Mouse (Mus musculus): ENCODE measurements around the gene Zfp827. TPM values are rescaled to one million over a fixed set of nuclear protein-coding genes. Genes with fewer than 3 reads are reported as not detected.

The Zfp827 gene
- polyA plus RNA-seq, 1 experiment from 2014 or later: 4.5 TPM

DNA sequence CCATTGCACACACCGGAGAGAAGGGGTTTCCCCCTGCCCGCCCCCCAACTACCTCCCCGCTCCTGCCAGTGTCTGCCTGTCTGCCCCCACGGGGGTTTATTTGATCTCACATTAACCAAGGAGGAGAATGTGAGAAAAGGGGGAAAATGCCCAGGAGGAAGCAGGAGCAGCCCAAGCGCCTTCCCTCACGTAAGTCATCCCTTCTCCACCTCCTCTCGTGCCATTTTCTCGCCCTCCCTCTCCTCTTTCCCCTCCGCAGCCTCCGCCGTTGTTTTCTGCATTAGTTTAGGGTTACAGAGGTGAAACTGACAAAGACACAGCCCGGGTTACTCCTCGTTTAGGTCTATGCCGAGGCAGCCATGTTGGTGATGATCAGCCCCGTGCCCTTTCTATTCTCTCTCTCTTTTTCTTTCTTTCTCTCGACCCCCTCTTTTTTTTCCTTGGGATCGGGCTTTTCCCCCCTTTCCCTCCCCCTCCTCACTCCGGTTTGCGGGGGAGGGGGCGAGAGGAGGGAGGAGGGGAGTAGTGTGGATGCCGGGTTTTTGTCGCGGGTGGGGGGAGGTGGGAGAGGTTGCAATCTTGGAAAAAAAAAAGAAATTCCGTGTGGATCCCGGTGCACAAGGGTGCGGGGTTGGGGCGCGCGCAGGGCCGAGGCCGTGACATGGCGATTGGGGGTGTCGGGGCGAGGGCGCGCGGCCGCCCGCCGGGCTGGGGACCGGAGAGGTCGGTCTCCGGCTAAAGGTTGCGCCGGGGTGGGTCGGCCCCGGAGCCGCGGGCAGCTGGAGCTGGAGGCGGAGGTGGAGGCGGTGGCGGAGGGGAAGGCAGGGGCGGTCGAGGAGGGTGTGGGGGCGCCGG lies 531 bp downstream of the Zfp827 start:
- peak overlapping the region; percentile 85 for H3K4me2 ChIP-seq (ENCODE audit: low read length)
- peak overlapping the region; percentile 98 for H3K9ac ChIP-seq (ENCODE audit: low read depth, low read length)
- under 1% methylated on average over 46 of the region's 56 CpGs for WGBS
- H3K9me3 ChIP-seq (replicated peaks; ENCODE audit: low read length): no peaks in the 10 kb centered on the region
- peak; percentile 27; the same call in 1 of the 2 replicates for ATAC-seq (replicated peaks; ENCODE audit: low FRiP score, low read depth)
- peak overlapping the region; percentile 99 for H3K27ac ChIP-seq
- TF ChIP-seq CTCF (IDR thresholded peaks at IDR 0.05; ENCODE audit: low read depth): no peak
- peak; percentile 82 for DNase-seq (ENCODE audit: low spot score)
- peaks cover 9% of the 10 kb centered on the region for H3K4me1 ChIP-seq (replicated peaks; ENCODE audit: insufficient read depth, low read length)
- H3K4me3 ChIP-seq (replicated peaks; ENCODE audit: low read depth, low read length): peak overlapping the region; percentile 87
- no peaks in the 10 kb centered on the region for H3K27me3 ChIP-seq (ENCODE audit: insufficient read depth, low read length)
- no peaks in the 10 kb centered on the region for H3K36me3 ChIP-seq (ENCODE audit: insufficient read depth, low read length)

DNA sequence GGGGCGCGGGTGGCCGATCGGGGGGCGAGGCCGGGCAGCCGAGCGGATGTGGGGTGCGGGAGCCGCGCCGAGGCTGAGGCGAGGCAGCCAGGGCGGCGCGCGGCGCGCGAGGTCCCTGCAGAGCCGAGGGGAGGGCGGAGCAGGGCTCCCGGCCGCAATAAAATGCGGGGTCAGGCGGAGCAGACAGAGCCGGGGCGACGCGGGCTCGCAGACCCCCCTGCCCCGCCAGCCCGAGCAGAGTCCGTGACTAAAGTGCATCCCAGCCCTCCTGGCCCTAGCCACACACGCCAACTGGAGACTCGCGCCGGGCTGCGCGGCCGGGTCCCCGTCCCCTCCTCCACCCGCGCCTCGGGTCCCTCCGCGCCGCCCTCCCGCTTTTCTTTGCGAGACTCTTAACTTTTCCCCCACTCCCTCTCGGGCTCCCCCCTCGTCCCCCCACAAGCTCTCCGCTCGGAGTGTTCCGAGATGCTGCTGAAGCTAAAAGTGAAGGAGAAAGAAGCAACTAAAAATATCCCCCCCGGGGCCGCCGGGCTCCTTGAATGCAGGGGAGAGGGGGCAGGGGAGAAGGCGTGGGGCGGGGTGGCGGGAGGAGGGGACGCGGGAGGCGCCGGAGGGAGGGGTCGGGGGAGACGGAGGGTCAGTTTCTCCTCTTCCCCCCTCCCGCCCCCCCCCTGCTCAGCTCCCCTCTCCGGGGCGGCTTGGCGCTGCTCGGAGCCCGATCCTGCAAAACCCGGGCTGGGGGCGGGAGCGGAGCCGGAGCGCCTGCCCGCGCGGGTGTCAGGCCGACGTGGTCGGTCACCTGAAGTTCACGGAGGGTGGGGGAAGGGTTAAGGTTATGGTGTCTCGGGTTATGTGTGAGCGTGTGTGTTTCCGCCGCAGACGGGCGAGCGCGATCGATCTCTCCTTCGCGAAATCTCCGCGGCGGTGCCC lies 1.4 kb downstream of the Zfp827 start:
- Histone ChIP-seq H3K9ac (ENCODE audit: low read depth, low read length) (peak overlapping the region; percentile 98), H3K36me3 (ENCODE audit: insufficient read depth, low read length) (no peaks in the 10 kb centered on the region), H3K4me1 (replicated peaks; ENCODE audit: insufficient read depth, low read length) (peaks cover 9% of the 10 kb centered on the region), H3K4me3 (replicated peaks; ENCODE audit: low read depth, low read length) (peak overlapping the region; percentile 87), H3K9me3 (replicated peaks; ENCODE audit: low read length) (no peaks in the 10 kb centered on the region), H3K27me3 (ENCODE audit: insufficient read depth, low read length) (no peaks in the 10 kb centered on the region), H3K27ac (peak overlapping the region; percentile 99), H3K4me2 (ENCODE audit: low read length) (peak overlapping the region; percentile 85)
- peak; percentile 85 for DNase-seq (ENCODE audit: low spot score)
- no peak for TF ChIP-seq CTCF (IDR thresholded peaks at IDR 0.05; ENCODE audit: low read depth)
- ATAC-seq (replicated peaks; ENCODE audit: low FRiP score, low read depth): peak; percentile 81
- 0% methylated on average over 57 of the region's 99 CpGs for WGBS

DNA sequence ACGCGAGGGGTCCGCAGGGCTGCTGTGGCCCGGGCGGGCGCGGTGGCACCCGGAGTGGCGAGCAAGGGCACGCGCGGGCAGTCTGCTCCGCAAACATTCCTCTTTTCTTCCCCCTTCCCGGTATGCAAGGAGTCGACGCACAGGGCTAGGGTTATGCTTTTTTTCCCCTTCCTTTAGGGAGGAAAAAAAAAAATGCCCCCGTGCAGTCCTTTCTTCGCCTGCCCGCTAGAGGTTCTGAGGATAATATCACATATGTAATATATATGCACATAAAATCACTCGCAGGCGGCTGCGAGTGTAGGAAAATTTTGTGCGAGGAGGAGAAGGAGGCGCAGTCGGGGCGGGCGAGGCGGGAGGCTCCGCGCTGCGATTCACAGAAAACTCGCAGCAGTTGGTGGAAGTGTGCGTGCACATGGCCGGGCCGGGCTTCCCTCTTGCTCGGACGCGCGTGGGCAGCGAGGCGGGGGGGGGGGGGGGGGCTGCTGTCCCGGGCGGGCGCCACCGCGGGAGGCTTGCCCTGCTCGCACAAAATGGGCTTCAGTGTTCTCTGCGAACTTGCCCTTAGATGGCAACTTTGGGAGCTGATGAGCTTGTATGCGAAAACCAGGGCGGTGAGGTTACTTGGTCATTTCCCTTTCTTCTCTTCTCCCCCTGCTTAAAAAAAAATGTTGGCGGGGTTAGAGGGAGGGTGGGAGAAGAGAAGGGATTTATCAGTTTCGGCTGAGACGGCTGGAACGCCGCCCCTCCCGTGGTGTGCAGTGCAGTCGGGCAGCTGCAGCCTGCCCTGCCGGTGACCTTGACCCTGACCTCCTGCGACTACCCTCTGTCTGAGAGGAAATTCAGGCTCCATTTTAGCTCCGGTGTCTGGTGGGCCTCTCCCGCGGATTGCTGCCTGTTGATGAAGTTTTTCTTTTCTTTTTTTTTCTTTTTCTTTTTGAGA lies 2.4 kb downstream of the Zfp827 start:
- Histone ChIP-seq H3K4me3 (replicated peaks; ENCODE audit: low read depth, low read length) (peak overlapping the region; percentile 87), H3K27me3 (ENCODE audit: insufficient read depth, low read length) (no peaks in the 10 kb centered on the region), H3K36me3 (ENCODE audit: insufficient read depth, low read length) (no peaks in the 10 kb centered on the region), H3K9ac (ENCODE audit: low read depth, low read length) (peak overlapping the region; percentile 98), H3K9me3 (replicated peaks; ENCODE audit: low read length) (no peaks in the 10 kb centered on the region), H3K4me2 (ENCODE audit: low read length) (peak overlapping the region; percentile 85), H3K27ac (peak overlapping the region; percentile 99), H3K4me1 (replicated peaks; ENCODE audit: insufficient read depth, low read length) (peaks cover 9% of the 10 kb centered on the region)
- TF ChIP-seq CTCF (IDR thresholded peaks at IDR 0.05; ENCODE audit: low read depth): peak; percentile 16; the same call in 1 of the 2 replicates
- ATAC-seq (replicated peaks; ENCODE audit: low FRiP score, low read depth) (peak; percentile 35; the same call in 1 of the 2 replicates), DNase-seq (ENCODE audit: low spot score) (peak; percentile 86)
- under 1% methylated on average over 54 of the region's 62 CpGs for WGBS

DNA sequence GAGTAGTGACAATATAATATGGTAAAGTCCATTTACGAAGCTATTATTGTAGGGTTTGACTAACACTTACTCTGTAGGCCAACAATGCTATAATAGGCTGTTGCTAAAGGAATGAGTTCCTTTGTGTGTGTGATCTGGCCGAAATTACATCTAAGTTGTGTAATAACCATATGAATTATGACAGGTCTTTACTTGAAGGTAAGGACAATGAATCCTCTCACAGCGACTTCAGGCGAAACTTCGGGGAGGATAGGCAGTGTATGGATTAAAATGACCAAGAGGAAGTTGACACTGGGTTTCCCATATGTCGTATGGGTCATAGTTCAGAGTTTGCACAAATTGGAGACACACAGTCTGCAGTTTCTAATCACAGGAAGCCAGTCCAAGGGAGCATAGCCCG lies 9.3 kb downstream of the Zfp827 start:
- H3K36me3 ChIP-seq (ENCODE audit: insufficient read depth, low read length): 0 out of 2 replicates have a peak, but pooled peaks cover 4% of the 10 kb centered on the region
- no peak overlapping the region for H3K27ac ChIP-seq
- no peaks in the 10 kb centered on the region for H3K9me3 ChIP-seq (replicated peaks; ENCODE audit: low read length)
- DNase-seq (ENCODE audit: low spot score) (no peak), ATAC-seq (replicated peaks; ENCODE audit: low FRiP score, low read depth) (no peak)
- 71% methylated on average over 7 of the region's 7 CpGs for WGBS
- H3K4me2 ChIP-seq (ENCODE audit: low read length): no peak overlapping the region
- no peaks in the 10 kb centered on the region; the same call in 1 of the 2 replicates for H3K4me1 ChIP-seq (replicated peaks; ENCODE audit: insufficient read depth, low read length)
- no peak overlapping the region for H3K4me3 ChIP-seq (replicated peaks; ENCODE audit: low read depth, low read length)
- H3K9ac ChIP-seq (ENCODE audit: low read depth, low read length): no peak overlapping the region
- no peaks in the 10 kb centered on the region for H3K27me3 ChIP-seq (ENCODE audit: insufficient read depth, low read length)
- no peak for TF ChIP-seq CTCF (IDR thresholded peaks at IDR 0.05; ENCODE audit: low read depth)

DNA sequence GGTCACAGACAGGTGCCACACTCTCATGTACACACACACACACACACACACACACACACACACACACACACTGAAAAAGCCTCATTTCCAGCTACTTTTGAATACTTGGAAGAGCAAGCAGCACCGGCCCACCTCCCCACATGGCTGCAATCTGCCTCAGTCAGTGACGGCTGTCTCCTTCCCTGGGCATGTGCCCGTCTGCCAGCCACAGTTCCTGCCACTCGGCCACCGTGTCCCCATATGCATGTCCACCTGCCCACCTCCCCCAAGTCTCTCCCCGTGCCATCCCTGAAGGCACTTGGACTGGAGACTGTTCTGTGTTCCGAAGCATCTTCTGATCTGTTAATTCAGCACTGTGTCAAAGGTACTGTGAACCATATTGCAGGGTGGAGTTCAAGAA lies 9.8 kb downstream of the Zfp827 start:
- WGBS: 88% methylated on average over 7 of the region's 7 CpGs

More for the DNA sequence above, 9.8 kb downstream of the Zfp827 start:
- no peaks in the 10 kb centered on the region for H3K9me3 ChIP-seq (replicated peaks; ENCODE audit: low read length)
- no peak overlapping the region for H3K27ac ChIP-seq
- no peak overlapping the region for H3K4me2 ChIP-seq (ENCODE audit: low read length)
- no peak overlapping the region for H3K4me3 ChIP-seq (replicated peaks; ENCODE audit: low read depth, low read length)
- no peaks in the 10 kb centered on the region; the same call in 1 of the 2 replicates for H3K4me1 ChIP-seq (replicated peaks; ENCODE audit: insufficient read depth, low read length)
- DNase-seq (ENCODE audit: low spot score) (no peak), ATAC-seq (replicated peaks; ENCODE audit: low FRiP score, low read depth) (no peak)
- H3K9ac ChIP-seq (ENCODE audit: low read depth, low read length): no peak overlapping the region
- no peak for TF ChIP-seq CTCF (IDR thresholded peaks at IDR 0.05; ENCODE audit: low read depth)
- 0 out of 2 replicates have a peak, but pooled peaks cover 4% of the 10 kb centered on the region for H3K36me3 ChIP-seq (ENCODE audit: insufficient read depth, low read length)
- no peaks in the 10 kb centered on the region for H3K27me3 ChIP-seq (ENCODE audit: insufficient read depth, low read length)

Measured in kidney, postnatal 0 days (tissue).